In genomic region chr1:82207511-82207910, GRCm38 (mm10) we compare ENCODE assay signal across 34 mouse cellular contexts. TPM values are rescaled to one million over a fixed set of nuclear protein-coding genes. Genes with fewer than 3 reads are reported as not detected.
"Had no signal": no experiment of that assay in that cellular context is flagged by ENCODE, and none has a peak within 500 bp of the region (broad histone marks: within the 10 kb centered on the region; RNA-seq: fewer than 3 reads in every experiment).

No protein-coding gene starts in this region.

- ATAC-seq: hindbrain, postnatal 0 days; intestine, embryonic 15.5 days; intestine, postnatal 0 days; liver, postnatal 0 days had no signal

- DNase-seq: gastrocnemius, adult 2 months; gastrocnemius, postnatal 10 days; gastrocnemius, postnatal 25 days; heart, adult 18-20 months; heart, postnatal 10 days; heart, postnatal 36 days; kidney, adult 18-20 months; kidney, adult 8-10 months; kidney, postnatal 10 days; kidney, postnatal 25 days; kidney, postnatal 4 days; layer of hippocampus, adult 9-11 months; liver; liver, embryonic 13.5 days; liver, postnatal 0 days had no signal

- H3K4me3 ChIP-seq: gastrocnemius, adult 2 months; heart, embryonic 10.5 days; heart, embryonic 13.5 days; heart, embryonic 15.5 days; hindbrain, embryonic 13.5 days; hindbrain, embryonic 15.5 days; intestine, embryonic 15.5 days; left cerebral cortex, adult 2 months; limb, embryonic 10.5 days; limb, embryonic 12.5 days; liver, embryonic 13.5 days; liver, embryonic 15.5 days had no signal

- H3K36me3 ChIP-seq: heart, embryonic 10.5 days; heart, embryonic 13.5 days; heart, embryonic 15.5 days; hindbrain, embryonic 13.5 days; hindbrain, embryonic 15.5 days; intestine, embryonic 15.5 days; limb, embryonic 10.5 days; limb, embryonic 12.5 days; liver, embryonic 13.5 days; liver, embryonic 15.5 days had no signal

- H3K9me3 ChIP-seq: heart, embryonic 10.5 days; heart, embryonic 15.5 days; hindbrain, embryonic 13.5 days; intestine, embryonic 15.5 days; limb, embryonic 10.5 days; liver, embryonic 13.5 days; liver, embryonic 15.5 days had no signal

- H3K27me3 ChIP-seq: heart, embryonic 13.5 days; heart, embryonic 15.5 days; hindbrain, embryonic 13.5 days; hindbrain, embryonic 15.5 days; intestine, embryonic 15.5 days; liver, embryonic 13.5 days; liver, embryonic 15.5 days had no signal

- H3K9ac ChIP-seq: heart, embryonic 13.5 days; heart, embryonic 15.5 days; hindbrain, embryonic 13.5 days; hindbrain, embryonic 15.5 days; intestine, embryonic 15.5 days; limb, embryonic 12.5 days; liver, embryonic 13.5 days; liver, embryonic 15.5 days; liver, postnatal 0 days had no signal

- H3K4me1 ChIP-seq: heart, embryonic 10.5 days; hindbrain, embryonic 13.5 days; hindbrain, embryonic 15.5 days; intestine, embryonic 15.5 days; liver, embryonic 13.5 days; liver, embryonic 15.5 days had no signal

- H3K27ac ChIP-seq: gastrocnemius, adult 2 months; heart, embryonic 10.5 days; heart, embryonic 13.5 days; heart, embryonic 15.5 days; hindbrain, embryonic 13.5 days; hindbrain, embryonic 15.5 days; hindbrain, postnatal 0 days; intestine, embryonic 15.5 days; left cerebral cortex, adult 2 months; limb, embryonic 10.5 days; limb, embryonic 12.5 days; liver, embryonic 13.5 days; liver, embryonic 15.5 days had no signal

- H3K4me2 ChIP-seq: heart, embryonic 13.5 days; heart, embryonic 15.5 days; hindbrain, embryonic 13.5 days; hindbrain, embryonic 15.5 days; intestine, embryonic 15.5 days; limb, embryonic 12.5 days; liver, embryonic 11.5 days; liver, embryonic 13.5 days; liver, embryonic 15.5 days had no signal

RNA-seq across cellular contexts. Expression of gene Gm9747, which starts 25.4 kb away (rescaled TPM):
- total RNA-seq: gastrocnemius, adult 2 months; gastrocnemius, postnatal 10 days; gastrocnemius, postnatal 25 days; gastrocnemius, postnatal 4 days; heart, adult 18-20 months; heart, postnatal 10 days; heart, postnatal 36 days; hematopoietic stem cell, adult 5-6 weeks; hindbrain, postnatal 0 days; layer of hippocampus, adult 8-10 months; layer of hippocampus, postnatal 14 days; left cerebral cortex, adult 2 months; left cerebral cortex, postnatal 14 days; left cerebral cortex, postnatal 36 days had no signal
